Mouse (Mus musculus) cerebellum, adult 11 months (tissue): Measurements from ENCODE around the gene Fbxl17.

Experiments
- DNase-seq: peaks from one replicate; pipeline ENCODE4 v3.0.0; 2022

Fbxl17 gene

DNA sequence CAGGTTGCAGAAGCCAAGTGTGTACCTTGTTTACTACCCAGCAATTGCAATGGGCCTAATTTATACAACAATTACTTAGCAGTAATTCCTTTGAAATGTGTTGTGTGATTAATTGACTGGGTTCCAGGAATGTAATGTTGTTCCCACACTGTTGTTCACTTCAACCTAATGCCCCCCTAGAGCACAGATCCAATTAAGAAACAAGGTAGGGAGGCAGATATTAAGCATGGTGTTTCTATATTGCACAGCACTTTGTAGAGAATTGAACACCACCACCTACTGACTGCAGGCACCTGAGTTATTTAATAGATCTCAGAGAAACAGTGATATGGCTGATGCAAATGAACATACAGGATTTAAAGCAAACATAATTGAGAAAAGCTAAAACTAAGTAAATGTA lies 226.9 kb downstream of the Fbxl17 start:
- no peak for DNase-seq

DNA sequence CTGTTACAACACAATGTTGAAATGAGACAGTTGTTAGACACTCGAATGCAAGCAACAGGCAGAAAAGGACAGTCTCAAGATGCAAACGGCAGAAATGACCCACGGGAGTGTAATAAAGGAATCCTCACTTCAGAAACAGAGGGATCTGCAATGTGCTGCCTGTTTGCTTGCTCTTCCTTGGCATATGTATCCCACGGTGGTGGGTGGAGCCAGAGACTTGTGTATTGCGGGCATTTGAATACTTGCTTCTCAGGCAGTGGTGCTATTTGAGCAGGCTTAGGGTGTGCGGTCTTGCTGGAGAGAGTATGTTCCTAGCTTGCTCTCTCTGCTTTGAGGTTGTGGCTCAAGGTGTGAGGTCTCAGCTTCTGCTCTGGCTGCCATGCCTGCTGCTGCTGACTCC lies 228.8 kb downstream of the Fbxl17 start:
- DNase-seq = no peak

DNA sequence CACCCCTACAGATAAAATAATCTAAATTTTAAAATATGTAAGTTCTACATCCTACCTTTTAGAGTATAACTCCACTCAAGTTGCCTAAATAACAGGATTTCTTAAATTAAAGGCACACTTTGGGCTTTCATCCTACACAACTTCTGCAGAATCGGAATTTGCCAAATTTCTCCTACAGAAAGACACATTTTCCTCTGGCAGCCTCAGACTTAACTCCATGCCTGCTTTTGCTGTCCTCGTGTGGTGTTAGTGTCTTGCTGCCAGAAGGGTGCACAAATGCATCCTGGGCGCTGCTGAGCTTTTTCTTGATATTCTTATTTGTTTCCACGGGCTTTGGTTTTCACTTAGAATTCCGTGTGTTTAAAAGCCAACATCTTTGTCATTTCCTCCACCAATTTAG lies 229.3 kb downstream of the Fbxl17 start:
- no peak for DNase-seq

DNA sequence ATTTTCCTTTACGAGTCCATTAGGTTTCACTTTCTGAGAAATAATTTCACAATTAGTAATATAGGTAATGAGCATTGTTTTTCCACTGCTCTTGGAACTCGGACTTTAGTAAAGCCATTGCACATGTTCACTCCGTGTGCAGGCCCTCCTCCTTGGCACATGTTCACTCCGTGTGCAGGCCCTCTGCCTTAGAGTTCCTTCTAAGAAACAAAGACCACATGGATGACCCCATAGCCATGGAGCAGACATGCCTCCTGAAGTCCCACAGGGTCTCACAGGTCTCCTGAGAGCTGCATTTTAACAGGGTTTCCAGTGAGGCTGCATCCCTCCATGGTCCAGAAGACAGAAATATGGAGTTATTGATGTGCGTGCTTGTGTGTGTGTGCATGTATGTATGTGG lies 237.1 kb downstream of the Fbxl17 start:
- no peak for DNase-seq

DNA sequence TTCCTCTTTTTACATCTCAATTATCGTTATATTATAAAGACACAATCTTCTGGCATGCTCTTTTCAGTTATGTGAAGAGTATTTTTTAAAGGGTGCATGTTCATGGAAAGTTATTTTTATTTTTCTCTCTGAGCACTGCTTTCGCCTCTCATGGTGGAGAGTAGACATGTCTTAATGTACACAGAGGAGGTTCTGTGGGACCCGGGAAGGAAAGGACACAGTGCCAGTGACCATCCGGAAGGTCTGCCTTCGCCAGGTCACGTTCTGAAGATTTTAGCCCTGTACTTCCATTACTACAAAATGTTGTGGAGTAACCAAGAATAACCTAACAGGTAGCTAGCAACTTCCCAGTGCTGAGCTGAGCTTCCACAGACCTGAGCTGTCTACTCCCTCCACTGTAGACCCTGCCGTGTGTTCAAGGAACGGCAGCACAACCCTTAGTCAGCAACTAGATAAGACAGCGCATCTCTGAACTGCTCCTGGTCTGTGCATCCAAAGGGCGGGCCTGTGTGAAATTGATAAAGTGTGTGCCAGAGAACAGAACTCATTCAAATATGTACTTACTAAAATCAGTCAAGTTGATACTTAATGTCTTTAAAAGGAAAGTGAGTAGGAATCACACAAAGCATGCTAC lies 238.2 kb downstream of the Fbxl17 start:
- DNase-seq = no peak

DNA sequence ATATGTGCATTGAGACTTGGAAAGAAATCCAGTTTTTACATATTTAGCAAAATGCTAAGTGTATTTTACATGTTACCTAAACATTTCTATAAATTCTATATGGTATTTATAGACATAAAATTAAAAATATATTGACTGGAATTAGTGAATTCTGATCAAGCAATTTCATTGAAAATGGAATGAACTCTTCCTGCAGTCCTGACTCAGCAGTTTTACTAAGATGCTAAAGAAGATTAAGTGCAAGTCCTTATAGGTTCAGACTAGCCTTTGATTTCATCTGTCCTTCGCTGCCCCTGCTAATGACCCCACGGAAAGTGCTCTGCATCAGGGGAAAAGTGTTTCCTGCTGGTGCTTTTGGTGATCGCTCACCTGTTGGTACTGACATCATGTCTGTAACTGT lies 240.7 kb downstream of the Fbxl17 start:
- no peak for DNase-seq

DNA sequence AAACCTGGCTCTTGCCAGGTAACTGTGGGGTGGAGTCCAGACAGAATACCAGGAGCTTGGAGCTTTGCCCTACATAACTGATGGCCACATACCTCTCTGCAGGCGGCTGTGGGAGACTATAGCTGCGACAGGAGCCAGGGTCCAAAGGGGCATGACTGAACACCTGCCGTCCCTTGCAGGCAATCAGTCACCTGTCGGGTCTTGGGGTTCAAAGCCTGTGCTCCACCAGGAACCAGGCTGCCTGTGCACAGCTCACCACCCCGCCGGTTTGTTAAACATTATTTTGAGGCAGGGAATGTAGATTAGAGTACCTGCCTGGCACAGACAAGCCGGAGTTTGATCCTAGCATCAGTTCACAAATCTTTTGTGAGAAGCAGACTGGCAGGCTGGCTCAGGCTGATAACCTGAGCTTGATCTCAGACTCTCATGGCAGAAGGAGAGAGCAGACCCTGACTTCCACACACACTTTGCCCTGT lies 253.6 kb downstream of the Fbxl17 start:
- peak; percentile 20 for DNase-seq

DNA sequence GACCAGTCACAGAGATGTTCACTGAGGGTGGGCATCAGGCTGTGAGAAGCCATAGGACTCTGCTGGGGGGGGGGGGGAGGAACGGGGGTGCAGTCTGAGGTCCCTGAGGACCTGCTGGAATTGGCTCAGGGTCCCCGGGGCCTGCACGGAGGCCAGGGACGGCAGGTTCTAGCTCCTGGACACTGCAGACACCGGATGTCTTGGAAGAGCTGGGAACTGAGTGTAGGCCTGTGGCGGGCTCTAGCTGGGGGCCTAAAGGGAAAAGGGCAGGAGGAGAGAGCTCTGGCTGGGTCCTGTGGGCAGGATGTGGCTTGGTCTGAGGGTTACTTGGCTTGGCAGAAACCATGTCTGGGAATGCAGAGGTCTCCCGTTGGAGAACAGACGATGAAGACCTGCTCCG lies 254.3 kb downstream of the Fbxl17 start:
- no peak for DNase-seq

DNA sequence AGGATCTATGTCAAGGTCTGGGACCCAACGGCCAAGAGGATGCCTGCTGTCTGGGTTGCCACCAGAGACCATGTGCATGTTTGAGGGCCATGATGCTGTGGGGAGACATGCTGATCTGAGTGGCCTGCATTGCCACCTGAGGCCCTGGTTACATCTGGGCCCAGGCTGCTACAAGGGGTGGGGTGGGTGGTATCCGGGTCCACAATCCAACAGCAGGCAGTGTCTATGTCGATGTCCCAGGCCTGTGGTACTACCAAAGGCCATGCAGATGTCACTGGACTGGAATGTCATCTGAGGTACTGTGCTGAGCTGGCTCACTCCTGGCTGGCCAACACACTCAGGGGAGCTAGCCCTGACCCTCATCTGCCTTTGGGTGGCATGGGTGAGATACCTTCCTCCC lies 257.1 kb downstream of the Fbxl17 start:
- DNase-seq = no peak

DNA sequence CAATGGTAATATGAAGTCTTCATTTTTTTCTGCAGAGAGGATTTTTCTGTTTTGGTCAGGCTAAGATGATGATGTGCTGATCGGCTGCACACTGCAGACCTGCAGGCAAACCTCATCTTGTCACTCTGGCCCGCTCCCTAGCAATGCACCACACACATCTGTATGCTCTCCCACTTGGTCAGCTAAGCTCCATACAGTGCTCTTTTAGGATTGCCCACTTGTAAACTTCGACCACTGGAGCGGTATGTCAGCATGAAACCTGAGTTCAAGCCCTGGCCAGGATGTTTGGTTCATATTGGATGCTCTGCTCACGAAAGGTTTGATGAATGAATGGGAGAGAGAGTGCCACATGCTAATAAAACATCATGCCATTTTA lies 259.1 kb downstream of the Fbxl17 start:
- no peak for DNase-seq

DNA sequence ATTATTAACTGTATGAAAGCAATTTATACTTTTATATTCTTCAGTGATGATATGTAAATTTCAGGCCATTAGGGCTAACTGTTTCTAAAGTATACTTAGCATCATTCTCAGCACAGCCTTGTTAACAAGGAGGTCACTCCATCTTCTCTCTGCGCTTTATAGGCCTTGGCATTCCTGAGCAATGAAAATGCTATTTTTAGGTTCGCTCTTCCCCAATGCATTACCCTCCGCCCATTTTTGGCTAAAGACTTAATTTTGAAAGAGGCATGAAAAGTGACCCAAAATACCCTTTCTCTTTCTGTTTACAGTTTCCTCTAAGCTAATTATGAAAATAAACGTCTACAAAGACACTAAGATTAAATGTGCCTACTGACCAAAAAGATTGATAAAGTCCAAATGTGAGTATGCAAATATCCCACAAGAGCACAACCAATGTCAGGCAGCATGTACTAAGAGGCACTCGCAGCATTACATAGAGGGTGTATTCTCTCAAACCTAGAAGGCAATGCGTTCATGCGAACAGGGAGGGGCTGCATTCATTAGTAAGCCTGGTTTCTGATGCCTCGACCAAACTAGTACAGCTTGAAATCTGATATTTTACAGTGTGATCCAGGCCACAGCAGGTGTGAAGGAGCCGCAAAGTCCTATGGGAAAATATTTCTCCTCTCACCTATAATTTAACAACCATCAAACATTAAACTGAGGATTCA lies 259.6 kb downstream of the Fbxl17 start:
- DNase-seq = no peak

DNA sequence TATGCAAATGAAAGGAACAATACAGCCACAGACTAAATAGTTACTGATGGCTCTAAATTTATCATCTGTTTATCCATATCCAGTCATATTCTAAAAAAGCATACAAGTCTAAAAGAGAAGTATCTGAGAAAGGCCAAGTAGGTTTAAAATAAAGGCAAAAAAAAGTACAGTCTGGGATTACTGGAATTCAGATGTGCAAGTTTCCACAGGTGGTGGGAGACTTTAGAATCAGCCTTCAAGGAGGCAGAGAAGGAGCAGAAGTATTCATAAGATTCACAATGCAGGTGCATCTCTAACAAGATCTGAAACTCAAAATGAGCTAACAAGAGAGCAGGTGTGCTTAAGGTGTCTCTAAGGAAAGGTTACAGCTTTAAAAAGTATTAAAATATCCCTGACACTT lies 263.0 kb downstream of the Fbxl17 start:
- DNase-seq = no peak

DNA sequence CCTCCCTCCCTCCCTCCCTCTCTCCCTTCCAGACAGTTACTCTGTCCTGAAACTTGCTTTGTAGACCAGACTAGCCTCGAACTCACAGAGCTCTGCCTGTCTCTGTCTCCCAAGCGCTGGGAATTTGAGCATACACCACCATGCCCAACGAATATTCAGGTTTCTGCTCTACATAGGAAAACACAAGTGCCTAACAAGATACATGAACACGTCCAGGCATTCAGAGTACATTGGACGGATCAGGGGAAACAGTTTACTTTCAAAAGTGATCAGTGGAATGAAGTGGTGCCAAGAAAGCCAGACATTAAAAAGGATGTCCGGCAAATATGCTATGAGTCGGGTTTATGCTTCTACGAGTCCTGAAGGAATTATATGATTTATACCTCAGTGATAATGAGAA lies 263.6 kb downstream of the Fbxl17 start:
- no peak for DNase-seq

DNA sequence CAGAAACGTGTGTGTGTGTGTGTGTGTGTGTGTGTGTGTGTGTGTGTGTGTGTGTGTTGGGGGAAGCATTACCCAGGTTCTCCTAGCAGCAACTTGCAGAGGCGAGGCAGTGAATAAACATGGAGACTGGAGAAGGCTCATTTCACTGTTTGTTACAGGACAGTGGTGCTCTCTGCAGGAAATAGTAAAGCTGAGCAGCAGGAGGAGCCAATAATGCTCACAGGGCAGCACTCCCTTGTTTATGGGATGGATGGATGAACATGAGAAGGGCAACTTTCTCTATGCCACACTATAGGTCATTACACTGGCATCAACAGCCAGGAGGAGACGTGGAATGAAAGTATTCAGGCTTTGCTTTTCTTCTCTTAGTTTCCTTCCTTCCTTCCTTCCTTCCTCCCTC lies 264.0 kb downstream of the Fbxl17 start:
- DNase-seq = no peak

DNA sequence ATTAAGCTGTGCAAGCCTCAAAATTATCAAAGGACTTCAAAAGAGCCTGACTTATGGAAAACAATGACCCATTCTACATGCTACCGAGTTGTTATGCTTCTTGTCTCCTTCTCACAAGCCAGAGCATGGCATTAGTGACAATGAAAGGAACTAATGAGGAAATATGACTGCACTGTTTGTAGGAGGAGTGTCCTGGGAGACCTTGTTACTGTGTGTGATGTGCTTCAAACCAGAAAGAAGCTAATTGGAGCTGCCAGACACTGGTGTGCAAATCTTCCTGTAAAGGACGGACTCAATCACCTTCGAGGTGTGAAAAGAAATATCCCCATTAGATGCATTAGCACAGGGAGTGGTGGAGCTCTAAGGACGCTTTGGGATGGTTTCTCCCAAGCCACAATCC lies 270.7 kb downstream of the Fbxl17 start:
- no peak for DNase-seq

DNA sequence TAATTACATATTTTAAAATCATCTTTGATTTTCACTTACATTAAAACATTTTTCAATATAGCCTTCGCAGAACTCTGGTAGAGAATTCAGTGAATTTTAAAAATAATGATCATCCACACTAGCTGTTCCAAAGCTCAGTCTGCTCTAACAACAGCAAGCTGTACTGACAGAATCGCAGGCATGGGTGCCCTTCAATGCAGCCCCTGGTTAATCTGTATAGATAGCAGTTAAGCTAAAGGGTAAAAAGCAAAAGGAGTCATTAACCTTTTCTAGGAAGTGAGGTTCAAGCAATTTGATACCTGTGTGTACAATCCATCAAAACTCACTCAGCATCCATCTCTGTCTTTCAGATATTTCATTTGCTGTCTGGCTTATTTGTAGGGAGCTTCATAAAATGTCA lies 273.4 kb downstream of the Fbxl17 start:
- DNase-seq = no peak

DNA sequence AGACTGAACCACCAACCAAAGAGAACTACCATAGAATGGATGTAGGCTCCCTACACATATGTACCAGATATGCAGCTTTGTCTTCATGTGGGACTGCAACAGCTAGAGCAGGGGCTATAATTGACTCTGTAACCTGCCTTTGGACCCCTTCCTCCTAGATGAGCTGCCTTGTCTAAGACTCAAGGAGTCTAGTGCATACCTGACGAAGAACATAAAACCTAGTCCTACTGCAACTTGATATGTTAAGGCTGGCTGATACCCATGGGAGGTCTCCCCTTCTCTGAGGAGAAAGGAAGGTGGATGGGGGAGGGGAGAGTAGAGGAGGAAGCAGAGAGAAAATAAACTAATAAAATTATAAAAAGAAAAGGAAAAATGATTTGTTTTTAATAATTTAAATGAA lies 273.9 kb downstream of the Fbxl17 start:
- no peak for DNase-seq

DNA sequence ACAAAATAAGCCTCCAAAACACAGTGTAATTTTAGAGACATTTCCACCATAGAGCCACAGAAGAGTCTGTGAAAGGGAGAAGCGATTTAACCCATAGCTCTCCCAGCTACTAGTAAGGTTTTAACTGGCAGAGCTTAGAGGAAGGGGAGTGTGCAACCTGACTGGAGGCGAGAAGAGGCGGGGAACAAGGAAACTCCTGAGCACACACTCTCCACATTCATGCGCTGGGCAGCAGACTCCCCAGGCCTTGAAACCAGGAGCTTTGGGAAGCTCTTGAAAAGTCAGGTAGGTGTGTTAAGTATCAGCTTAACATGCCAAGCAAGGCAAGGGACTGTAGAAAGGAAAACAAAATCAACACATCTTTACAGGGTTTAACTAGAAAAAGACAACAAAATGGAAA lies 276.1 kb downstream of the Fbxl17 start:
- no peak for DNase-seq

DNA sequence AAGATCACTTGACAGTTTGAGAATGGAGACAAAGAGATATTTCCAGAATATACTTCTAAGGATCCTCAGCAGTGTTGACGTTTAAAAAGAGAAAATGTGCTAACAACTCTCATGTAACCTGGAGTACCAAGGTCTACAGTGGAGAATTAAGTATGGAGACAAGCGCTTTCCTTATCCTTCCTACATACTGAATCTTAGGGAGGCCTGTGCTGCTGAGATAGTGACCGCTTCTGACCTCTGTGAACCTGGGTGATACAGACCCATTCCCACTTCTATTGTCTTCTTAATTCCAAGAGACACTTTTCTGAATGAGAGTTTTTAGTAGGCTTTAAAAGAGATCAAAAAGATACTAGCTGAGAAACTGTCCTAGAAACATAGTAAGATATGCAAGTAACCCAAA lies 278.2 kb downstream of the Fbxl17 start:
- DNase-seq = no peak

DNA sequence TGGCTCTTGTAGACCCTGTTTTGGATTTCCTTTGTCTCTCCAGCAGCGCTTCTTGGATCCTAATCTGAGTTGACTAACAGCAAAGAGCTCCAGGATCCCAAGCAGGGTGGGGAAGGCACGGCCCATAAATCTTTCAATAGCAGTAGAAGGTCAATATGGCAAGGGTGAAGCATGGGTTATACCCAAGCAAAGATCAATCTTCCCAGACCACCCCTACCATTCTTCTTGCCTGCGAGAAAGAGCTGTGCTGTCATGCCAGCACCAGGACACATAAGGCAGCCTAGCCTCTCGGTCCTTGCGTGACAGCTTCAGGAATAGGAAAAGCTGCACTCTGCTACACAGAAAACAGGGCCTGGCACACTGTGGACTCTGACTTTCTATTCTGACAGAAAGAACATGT lies 279.0 kb downstream of the Fbxl17 start:
- no peak for DNase-seq

DNA sequence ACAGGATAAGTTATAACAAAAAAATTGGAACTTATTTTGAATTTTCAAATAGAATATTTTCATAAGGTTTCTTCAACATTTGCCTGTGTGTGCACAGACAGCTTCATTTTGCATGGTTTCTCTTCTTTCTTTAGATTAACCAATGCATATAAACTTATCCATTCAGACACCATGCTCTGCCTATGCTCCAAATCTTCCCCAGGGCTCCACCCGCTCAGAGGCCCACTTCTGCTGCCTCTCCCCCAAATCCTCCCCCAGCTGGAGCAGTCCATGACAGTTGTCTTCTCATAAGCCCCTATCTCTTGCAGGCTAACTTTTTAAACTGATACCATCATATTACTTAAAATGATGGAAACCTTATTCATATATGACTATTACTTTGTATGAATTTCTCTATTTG lies 282.8 kb downstream of the Fbxl17 start:
- no peak for DNase-seq

DNA sequence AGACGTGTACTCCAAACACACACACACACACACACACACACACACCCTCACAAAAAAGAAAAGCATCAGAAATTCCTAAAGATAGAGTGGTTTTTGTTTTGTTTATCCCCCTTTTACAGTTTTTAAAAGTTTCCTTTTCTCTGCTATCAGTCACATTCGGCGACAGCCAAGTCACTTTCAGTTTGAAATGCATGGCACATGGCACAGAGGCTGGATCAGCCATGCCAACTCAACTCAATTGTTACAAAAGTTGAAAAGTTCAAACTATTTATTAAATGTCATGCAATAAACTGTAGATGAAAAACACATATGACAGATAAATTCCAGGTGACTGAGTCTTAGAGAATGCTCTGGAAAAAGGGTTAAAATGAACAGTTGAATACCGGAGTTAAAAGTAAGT lies 287.8 kb downstream of the Fbxl17 start:
- DNase-seq = no peak

DNA sequence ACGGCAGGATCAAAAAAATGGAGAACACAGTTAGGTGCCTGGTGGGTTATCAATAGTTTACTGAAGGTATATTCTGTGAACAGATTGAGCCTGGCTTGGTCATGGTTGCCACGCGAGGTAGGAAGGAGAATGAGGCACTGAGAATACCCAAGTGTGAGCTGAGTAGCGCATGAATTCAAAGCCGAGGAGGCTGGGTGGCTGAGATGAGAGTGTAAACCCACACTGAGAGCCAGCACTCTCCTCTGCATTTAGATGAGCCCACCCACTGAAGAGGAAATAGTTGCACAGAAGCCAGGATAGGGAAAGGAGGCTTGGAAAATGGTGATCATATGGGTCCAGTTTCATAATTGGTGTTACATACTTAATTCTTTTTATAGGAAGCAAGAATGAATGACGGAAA lies 290.7 kb downstream of the Fbxl17 start:
- DNase-seq = no peak

DNA sequence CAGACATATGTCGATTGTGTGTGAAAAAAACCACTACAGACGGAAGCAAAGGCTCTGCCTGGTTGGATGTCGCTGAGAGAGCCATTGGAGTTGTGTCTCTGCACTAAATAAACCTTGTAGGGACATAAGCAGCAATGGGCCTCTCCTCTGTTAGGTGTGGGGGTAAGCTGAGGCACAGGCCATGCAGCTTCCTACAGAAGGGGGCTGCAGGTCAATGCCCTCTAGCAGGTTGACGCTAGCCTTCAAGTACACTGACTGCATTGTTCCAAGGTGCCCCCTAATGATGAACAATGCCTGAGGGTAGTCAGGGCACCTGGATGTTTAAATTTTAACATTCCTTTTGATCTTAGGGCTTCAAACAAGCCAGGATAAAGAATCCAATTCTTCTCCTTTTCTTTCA lies 291.5 kb downstream of the Fbxl17 start:
- DNase-seq = no peak

DNA sequence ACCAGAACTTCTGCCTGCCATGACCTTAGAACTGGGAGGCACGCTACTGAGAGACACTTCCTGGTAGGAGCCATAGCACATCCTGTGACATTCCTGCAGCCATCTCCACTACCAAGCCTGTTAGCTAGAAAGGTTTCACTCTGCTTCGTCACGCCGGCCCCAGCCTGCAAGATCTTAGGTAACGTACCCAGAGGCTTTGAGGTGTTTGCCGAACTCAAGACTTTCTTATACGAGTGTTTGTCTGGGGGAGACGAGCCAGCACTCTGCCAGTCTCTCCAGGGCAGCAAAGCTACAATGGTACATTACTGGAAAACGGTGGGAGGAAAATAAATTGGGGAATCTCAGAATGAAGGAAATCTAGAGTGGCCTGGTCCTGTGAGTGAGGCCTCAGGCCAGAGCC lies 292.1 kb downstream of the Fbxl17 start:
- no peak for DNase-seq
